Mouse (Mus musculus): Measurements from ENCODE around the gene Syngr4. TPM values are rescaled to one million over a fixed set of nuclear protein-coding genes. Genes with fewer than 3 reads are reported as not detected.
A peak's percentile ranks its signal among the peaks of the same experiment; 100 is the strongest.

Syngr4 gene
- total and polyA plus RNA-seq, 3 experiments, result not detected

GRCm38 (mm10) chr7:45876895-45877294 lies 19.6 kb downstream of the Syngr4 start (continued):
- TF ChIP-seq MYC (IDR thresholded peaks at IDR 0.05; ENCODE audit: low read depth, low read length) (peak; percentile 22; the same call in 1 of the 2 replicates), TBP (conservative IDR thresholded peaks at IDR 0.05; ENCODE audit: low read depth, low read length) (0 out of 2 replicates have a peak, but pooled peaks have one; percentile 16), ZNF384 (IDR thresholded peaks at IDR 0.05; ENCODE audit: low read depth, low read length) (no peak), MEF2A (IDR thresholded peaks at IDR 0.05; ENCODE audit: borderline replicate concordance, low read depth, low read length) (peak; percentile 39; the same call in 1 of the 2 replicates), EP300 (IDR thresholded peaks at IDR 0.05; ENCODE audit: low read length) (peak; percentile 91), ZMIZ1 (IDR thresholded peaks at IDR 0.05; ENCODE audit: low read depth, low read length) (no peak), CTCF (conservative IDR thresholded peaks at IDR 0.05 in 1 of 2, IDR thresholded peaks at IDR 0.05 in 1 of 2; ENCODE audit: low read depth in 2 of 2, low read length in 2 of 2) (no peak), PAX5 (IDR thresholded peaks at IDR 0.05; ENCODE audit: low read length) (no peak), RCOR1 (conservative IDR thresholded peaks at IDR 0.05; ENCODE audit: low read depth, low read length) (no peak), SIN3A (IDR thresholded peaks at IDR 0.05; ENCODE audit: low read length) (no peak; the same call in 1 of the 2 replicates), CHD1 (IDR thresholded peaks at IDR 0.05; ENCODE audit: low read depth, low read length) (no peak), TCF12 (IDR thresholded peaks at IDR 0.05; ENCODE audit: low read depth, low read length) (peak; percentile 97), MAFK (IDR thresholded peaks at IDR 0.05; ENCODE audit: insufficient replicate concordance, low read length) (no peak), IRF4 (IDR thresholded peaks at IDR 0.05; ENCODE audit: low read depth, low read length) (peak; percentile 84), MXI1 (IDR thresholded peaks at IDR 0.05; ENCODE audit: low read depth, low read length) (no peak), MAX (IDR thresholded peaks at IDR 0.05; ENCODE audit: low read length) (no peak), UBTF (IDR thresholded peaks at IDR 0.05; ENCODE audit: low read depth, low read length) (no peak), NELFE (IDR thresholded peaks at IDR 0.05; ENCODE audit: low read depth, low read length) (no peak)

GRCm38 (mm10) chr7:45873061-45873947 lies 23.2 kb downstream of the Syngr4 start:
- dilution Hi-C loops (cut with MboI; ENCODE audit: extremely low pct_ligation_motif_present, extremely low pct_unique_long_range_greater_than_20kb, low sequenced_read_pairs), result no loop called here
- Histone ChIP-seq H3K4me3 (replicated peaks in 1 of 3; ENCODE audit: low read depth in 2 of 3, low read length in 2 of 3, poor library complexity in 1 of 3) (peak overlapping the region; percentile 72 to 88 (median 86)), H3K9ac (ENCODE audit: insufficient read depth, low read depth) (peak overlapping the region; percentile 99)

More at GRCm38 (mm10) chr7:45873061-45873947, 23.2 kb downstream of the Syngr4 start:
- Histone ChIP-seq H3K4me1 (ENCODE audit: control insufficient read depth in 1 of 2, insufficient read depth in 2 of 2) (peaks cover 23 to 44% of the 10 kb centered on the region in 2 experiments), H3K4me2 (ENCODE audit: insufficient read depth, low read depth, poor library complexity, severe bottlenecking) (peak overlapping the region; percentile 31), H3K27me3 (replicated peaks) (peaks cover 11% of the 10 kb centered on the region), H3K9me3 (replicated peaks; ENCODE audit: low read length) (no peaks in the 10 kb centered on the region), H3K27ac (ENCODE audit: insufficient read depth, low read depth) (peak overlapping the region; percentile 62), H3K36me3 (replicated peaks in 1 of 2; ENCODE audit: control insufficient read depth in 1 of 2, insufficient read depth in 1 of 2, low read length in 1 of 2) (peaks cover 22 to 35% of the 10 kb centered on the region in 2 experiments), H3K79me2 (replicated peaks; ENCODE audit: control insufficient read depth, extremely low read depth, insufficient read depth, poor library complexity, severe bottlenecking) (peaks cover 24% of the 10 kb centered on the region)
- in situ Hi-C loops (cut with MboI; ENCODE audit: low pct_ligation_motif_present, low pct_unique_long_range_greater_than_20kb, low sequenced_read_pairs), result loop anchor here (5.0 kb wide), 1 partner anchor 69 kb away; no protein-coding TSS in a partner anchor
- peak; percentile 31 for DNase-seq (ENCODE audit: extremely low read depth)
- TF ChIP-seq MXI1 (IDR thresholded peaks at IDR 0.05; ENCODE audit: low read depth, low read length) (no peak), SIN3A (IDR thresholded peaks at IDR 0.05; ENCODE audit: low read length) (peak; percentile 71; the same call in 1 of the 2 replicates), USF1 (IDR thresholded peaks at IDR 0.05; ENCODE audit: low read depth, low read length) (no peak), POLR2A (IDR thresholded peaks at IDR 0.05; ENCODE audit: low read depth, low read length) (no peak; the same call in 1 of the 2 replicates), IRF4 (IDR thresholded peaks at IDR 0.05; ENCODE audit: low read depth, low read length) (no peak; the same call in 1 of the 2 replicates), CHD1 (IDR thresholded peaks at IDR 0.05; ENCODE audit: low read depth, low read length) (peak; percentile 94; the same call in 1 of the 2 replicates), MAFK (IDR thresholded peaks at IDR 0.05; ENCODE audit: insufficient replicate concordance, low read length) (no peak), ZKSCAN1 (IDR thresholded peaks at IDR 0.05; ENCODE audit: borderline replicate concordance, low read depth, low read length) (peak; percentile 24; the same call in 1 of the 2 replicates), BHLHE40 (IDR thresholded peaks at IDR 0.05; ENCODE audit: low read depth, low read length) (0 out of 2 replicates have a peak, but pooled peaks have one; percentile 6), MAZ (IDR thresholded peaks at IDR 0.05; ENCODE audit: low read depth, low read length) (0 out of 2 replicates have a peak, but pooled peaks have one; percentile 31), MEF2A (IDR thresholded peaks at IDR 0.05; ENCODE audit: borderline replicate concordance, low read depth, low read length) (no peak), UBTF (IDR thresholded peaks at IDR 0.05; ENCODE audit: low read depth, low read length) (peak; percentile 100), HCFC1 (IDR thresholded peaks at IDR 0.05; ENCODE audit: low read depth, low read length) (peak; percentile 53; the same call in 1 of the 2 replicates), PAX5 (IDR thresholded peaks at IDR 0.05; ENCODE audit: low read length) (no peak)

Measured in CH12.LX (cell line).